Mouse (Mus musculus) urinary bladder, postnatal 10 days (tissue): Measurements from ENCODE around the gene Dennd2a.
"Not testable (repeated sequence)": the region's sequence is repeated elsewhere in the genome, so short reads cannot be mapped to it uniquely, and the experiment has no call there.

Source experiments
- DNase-seq: peaks from one replicate; pipeline ENCODE4 v3.0.0; 2022; ENCODE audit warnings: low spot score

Dennd2a gene

DNA sequence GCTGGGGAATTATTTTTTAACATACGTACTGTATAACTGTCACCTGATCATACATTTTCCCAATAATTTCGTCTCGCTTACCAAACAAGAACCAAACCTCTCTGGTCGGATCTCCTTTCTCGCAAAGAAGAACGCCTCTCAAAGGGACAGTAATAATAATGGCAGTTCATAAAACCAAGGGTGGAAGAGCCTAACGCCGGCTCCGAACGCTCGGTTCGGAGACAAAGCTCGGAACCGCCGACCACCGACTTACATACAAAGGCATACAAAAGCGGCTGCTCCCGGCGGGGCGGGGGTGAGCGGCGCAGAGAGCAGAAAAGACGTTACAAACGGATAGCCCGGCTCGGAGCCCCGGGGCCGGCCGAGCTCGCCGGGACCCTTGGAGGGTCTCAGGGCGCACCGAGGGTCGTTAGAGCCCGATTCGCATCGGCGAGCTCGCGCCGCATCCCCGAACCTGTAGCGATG lies 138.2 kb downstream of the Dennd2a start:
- DNase-seq, result no peak

DNA sequence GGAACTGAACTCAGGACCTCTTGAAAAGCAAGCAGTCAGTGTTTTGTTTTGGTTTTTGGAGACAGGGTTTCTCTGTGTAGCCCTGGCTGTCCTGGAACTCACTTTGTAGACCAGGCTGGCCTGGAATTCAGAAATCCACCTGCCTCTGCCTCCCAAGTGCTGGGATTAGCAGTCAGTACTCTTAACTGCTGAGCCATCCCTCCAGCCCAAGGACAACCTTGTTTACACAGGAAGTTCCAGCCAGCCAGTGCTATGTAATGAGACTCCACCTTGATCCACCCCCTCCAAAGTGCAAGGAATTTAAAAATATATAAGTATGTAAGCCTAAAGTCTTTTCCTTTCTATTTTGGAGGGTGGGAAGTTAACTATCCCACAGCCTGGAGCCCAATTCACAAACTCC lies 141.0 kb downstream of the Dennd2a start:
- DNase-seq, result not testable (repeated sequence)

DNA sequence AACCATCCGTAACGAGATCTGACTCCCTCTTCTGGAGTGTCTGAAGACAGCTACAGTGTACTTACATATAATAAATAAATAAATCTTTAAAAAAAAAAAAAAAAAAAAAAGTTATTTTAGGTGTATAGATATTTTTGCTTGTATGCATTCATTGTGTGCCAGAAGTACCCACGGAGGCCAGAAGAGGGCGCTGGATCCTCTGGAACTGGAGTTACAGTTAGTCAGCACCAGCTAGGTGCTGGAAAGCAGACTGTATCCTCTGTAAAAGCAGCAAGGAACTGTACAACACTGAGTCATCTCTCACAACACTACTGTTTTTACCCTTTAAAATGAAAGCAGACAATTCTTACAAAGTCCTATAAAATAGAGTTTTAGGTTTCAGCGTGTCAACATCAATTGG lies 141.9 kb downstream of the Dennd2a start:
- peak; percentile 25 for DNase-seq

DNA sequence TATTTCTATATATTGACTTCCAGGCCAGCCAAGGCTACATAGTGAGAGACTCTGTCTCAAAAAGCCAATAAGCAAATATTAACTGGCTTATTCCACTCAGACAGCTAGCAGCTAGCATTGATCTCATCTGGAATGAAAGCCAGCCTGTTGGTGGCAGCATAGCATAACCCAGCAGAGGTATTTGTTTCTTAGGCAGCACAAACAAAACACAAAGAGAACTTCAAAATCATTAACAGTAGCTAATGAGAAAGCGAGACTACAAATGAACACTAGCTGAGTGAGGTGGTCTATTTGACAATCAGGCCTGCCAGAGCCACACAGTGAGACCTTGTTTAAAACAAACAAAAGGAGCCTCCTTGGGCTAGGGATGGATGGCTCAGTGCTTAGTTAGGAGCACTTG lies 143.6 kb downstream of the Dennd2a start:
- no peak for DNase-seq
